12 mouse cellular contexts compared by ENCODE assay signal in the genomic region with DNA sequence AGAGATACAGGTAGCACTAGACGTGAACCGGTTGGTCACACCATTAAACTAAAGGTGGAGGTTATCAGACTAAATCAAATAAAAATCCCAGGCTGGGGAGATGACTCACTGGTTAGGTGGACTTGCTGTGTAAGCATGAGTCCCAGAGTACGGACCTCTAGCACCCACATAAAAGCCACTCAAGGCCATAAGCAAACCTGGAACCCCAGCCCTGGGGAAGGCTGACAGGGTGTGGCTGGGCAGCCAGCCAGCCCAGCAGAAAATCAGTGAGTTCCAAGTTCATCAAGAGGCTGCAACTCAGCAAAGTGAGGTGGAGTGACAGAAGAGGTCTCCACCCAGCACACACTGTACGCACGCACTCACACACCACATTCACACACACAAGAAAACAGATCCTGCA. TPM values are rescaled to one million over a fixed set of nuclear protein-coding genes. Genes with fewer than 3 reads are reported as not detected.
A peak's percentile ranks its signal among the peaks of the same experiment; 100 is the strongest.
DNase-seq lines count a peak whose midpoint lies in the region; ATAC-seq lines count a peak whose summit lies in the region.
"Had no signal": no experiment of that assay in that cellular context is flagged by ENCODE, and none has a peak within 500 bp of the region (broad histone marks: within the 10 kb centered on the region; RNA-seq: fewer than 3 reads in every experiment).

No protein-coding gene starts in this region.

- H3K9me3 ChIP-seq in lung, embryonic 15.5 days = no peaks in the 10 kb centered on the region
- H3K9me3 ChIP-seq: forebrain, embryonic 15.5 days had no signal

- no peak overlapping the region for H3K9ac ChIP-seq in lung, embryonic 15.5 days
- H3K9ac ChIP-seq: forebrain, embryonic 15.5 days had no signal

- no peak overlapping the region for H3K4me2 ChIP-seq in lung, embryonic 15.5 days
- H3K4me2 ChIP-seq: forebrain, embryonic 15.5 days had no signal

- 58% methylated on average over 5 of the region's 5 CpGs for WGBS in lung, embryonic 15.5 days

- peaks cover 22% of the 10 kb centered on the region for H3K4me1 ChIP-seq in lung, embryonic 15.5 days

- no peaks in the 10 kb centered on the region for H3K27me3 ChIP-seq in lung, embryonic 15.5 days
- H3K27me3 ChIP-seq: forebrain, embryonic 15.5 days had no signal

- peak overlapping the region; percentile 66 for H3K27ac ChIP-seq in lung, embryonic 15.5 days
- H3K27ac ChIP-seq: forebrain, embryonic 15.5 days; heart, adult 2 months; hindbrain, embryonic 10.5 days had no signal

- peak; percentile 36 to 46 for DNase-seq in urinary bladder, adult 18-20 months (ENCODE audit: low spot score in 2 of 2)
- DNase-seq in urinary bladder, postnatal 10 days (ENCODE audit: low spot score) = no peak
- DNase-seq in kidney, postnatal 25 days = peak; percentile 66 to 81
- peak; percentile 62 for DNase-seq in yolk sac, embryonic 10.5 days (ENCODE audit: low spot score)
- no peak for DNase-seq in testis, postnatal 10 days (ENCODE audit: low spot score)
- DNase-seq in MN1 (ENCODE audit: low spot score) = no peak
- DNase-seq: embryo, embryonic 11 days had no signal

- no peaks in the 10 kb centered on the region for H3K36me3 ChIP-seq in lung, embryonic 15.5 days
- H3K36me3 ChIP-seq: forebrain, embryonic 15.5 days had no signal

- no peak overlapping the region for H3K4me3 ChIP-seq in lung, embryonic 15.5 days
- H3K4me3 ChIP-seq: forebrain, embryonic 15.5 days; heart, adult 2 months; hindbrain, embryonic 10.5 days had no signal

- ATAC-seq in lung, embryonic 15.5 days (ENCODE audit: borderline replicate concordance, extremely low read depth, low FRiP score, low TSS enrichment) = peak; percentile 78
- ATAC-seq in erythroid progenitor cell, adult 5-6 weeks (replicated peaks; ENCODE audit: low FRiP score, poor library complexity, severe bottlenecking) = no peak
- ATAC-seq: forebrain, embryonic 15.5 days had no signal

RNA-seq across cellular contexts. Expression of a gene that starts 14.9 kb away (rescaled TPM):
- 17.1 and 17.3 TPM in 2 replicates for polyA plus RNA-seq in lung, embryonic 15.5 days (2015; fragmentation: Nextera tagmentation; extraction: Ambion mirVana)
- 8.6 and 15.1 TPM in 2 replicates for total RNA-seq in erythroid progenitor cell, adult 5-6 weeks (2015; ENCODE audit: low replicate concordance)
- 9.2 and 10.3 TPM in 2 replicates for total RNA-seq in erythroid progenitor cell, adult 5-6 weeks (2017; ENCODE audit: low replicate concordance)

RNA-seq across cellular contexts. Expression of a gene that starts 52.8 kb away (rescaled TPM):
- 481 and 520 TPM in 2 replicates for polyA plus RNA-seq in lung, embryonic 15.5 days (2015; fragmentation: Nextera tagmentation; extraction: Ambion mirVana)
- total RNA-seq in erythroid progenitor cell, adult 5-6 weeks (2015; ENCODE audit: low replicate concordance) = 547 and 879 TPM in 2 replicates
- total RNA-seq in erythroid progenitor cell, adult 5-6 weeks (2017; ENCODE audit: low replicate concordance) = 529 and 618 TPM in 2 replicates

Comparison
In these comparisons a context has a peak if more than half of its experiments do, and no peak if none do; other contexts are left out.
1. DNase-seq: peak in urinary bladder, adult 18-20 months (2 of 2), kidney, postnatal 25 days (2 of 2) and yolk sac, embryonic 10.5 days (single experiment); none in urinary bladder, postnatal 10 days (single experiment), testis, postnatal 10 days (single experiment) and MN1 (single experiment).